Mouse (Mus musculus) midbrain, embryonic 14.5 days (tissue): ENCODE measurements around the gene Lpin2. TPM values are rescaled to one million over a fixed set of nuclear protein-coding genes. Genes with fewer than 3 reads are reported as not detected.

ENCODE experiments used
- ATAC-seq: fragments of 200-750 bp; cut with Nextera tagmentation; 2 replicates; pipeline ENCODE4 v1.8.0; 2017; ENCODE audit warnings: moderate number of reproducible peaks, moderate library complexity; ENCODE audit not compliant: low FRiP score, low TSS enrichment
- DNase-seq: peaks from one replicate; pipeline ENCODE4 v3.0.0-alpha.2; 2015
- H3K27ac ChIP-seq: fragments of 300-500 bp; sonication (generic); replicated peaks from 2 replicates; pipeline ENCODE4 v1.5.1; 2014; ENCODE audit warnings: mild to moderate bottlenecking, low read depth, low read length, moderate library complexity
- H3K27me3 ChIP-seq: fragments of 300-500 bp; sonication (generic); 2 replicates; pipeline ENCODE4 v1.6.1; 2014; ENCODE audit warnings: low read length, control low read depth, mixed read lengths; ENCODE audit not compliant: control insufficient read depth, insufficient read depth
- H3K36me3 ChIP-seq: fragments of 300-500 bp; sonication (generic); 2 replicates; pipeline ENCODE4 v1.6.1; 2014; ENCODE audit warnings: low read length, control low read depth; ENCODE audit not compliant: control insufficient read depth, insufficient read depth
- H3K4me1 ChIP-seq: fragments of 300-500 bp; sonication (generic); 2 replicates; pipeline ENCODE4 v1.6.1; 2014; ENCODE audit warnings: mild to moderate bottlenecking, antibody characterized with exemption, low read length, control low read depth; ENCODE audit not compliant: control insufficient read depth, insufficient read depth
- H3K4me2 ChIP-seq: fragments of 300-500 bp; sonication (generic); 2 replicates; pipeline ENCODE4 v1.6.1; 2014; ENCODE audit warnings: mild to moderate bottlenecking, low read length, moderate library complexity
- H3K4me3 ChIP-seq: fragments of 300-500 bp; sonication (generic); replicated peaks from 2 replicates; pipeline ENCODE4 v1.5.1; 2014; ENCODE audit warnings: low read depth, low read length
- H3K9ac ChIP-seq: fragments of 300-500 bp; sonication (generic); replicated peaks from 2 replicates; pipeline ENCODE4 v1.6.1; 2014; ENCODE audit warnings: mild to moderate bottlenecking, low read length, moderate library complexity
- H3K9me3 ChIP-seq: fragments of 300-500 bp; sonication (generic); 2 replicates; pipeline ENCODE4 v1.6.1; 2016; ENCODE audit warnings: low read length, control low read depth, mixed read lengths; ENCODE audit not compliant: control insufficient read depth
- WGBS: fragments of 180-500 bp; shearing (Covaris S2); extraction: QIAGEN DNeasy Blood & Tissue Kit; methylation state at CpG from one replicate; pipeline ENCODE4 v1.1.7; 2014; 5-methylcytosine and 5-hydroxymethylcytosine counted together
- polyA plus RNA-seq: library from polyadenylated mRNA; unstranded; fragments of >200 nt; fragmentation: Nextera tagmentation; extraction: Ambion mirVana; gene quantifications from 2 replicates; pipeline ENCODE4 v1.2.1, GENCODE M21; 2014

Gene Lpin2
- polyA plus RNA-seq, 1 experiment from 2014 or later: 42.9 TPM

DNA sequence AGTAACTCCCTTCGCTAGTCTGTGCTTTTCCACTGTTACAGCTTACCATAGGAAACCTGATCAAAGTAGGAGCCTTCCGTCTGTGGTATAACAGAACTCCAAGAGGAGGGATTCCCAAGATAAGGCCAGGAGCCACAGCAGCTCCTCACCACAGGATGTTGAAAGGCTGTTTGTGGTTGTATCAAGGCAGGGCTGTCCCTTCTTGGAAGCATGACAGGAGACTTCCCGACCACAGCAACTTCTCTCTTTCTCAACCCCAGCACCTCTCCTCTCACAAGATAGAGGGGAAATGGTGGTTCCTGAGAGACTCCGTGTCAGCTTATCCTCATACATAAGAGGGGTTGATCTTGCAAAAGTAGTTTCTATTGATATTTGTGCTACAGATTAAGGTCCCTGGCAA is 82.4 kb downstream of the Lpin2 start:
- H3K9ac ChIP-seq: no peak overlapping the region
- no peaks in the 10 kb centered on the region for H3K4me1 ChIP-seq
- ATAC-seq: no peak
- H3K4me2 ChIP-seq: no peak overlapping the region
- no peak overlapping the region for H3K27ac ChIP-seq
- no peaks in the 10 kb centered on the region for H3K9me3 ChIP-seq
- WGBS: 77% methylated on average over 4 of the region's 4 CpGs
- H3K36me3 ChIP-seq: no peaks in the 10 kb centered on the region
- no peak for DNase-seq
- no peaks in the 10 kb centered on the region for H3K27me3 ChIP-seq
- H3K4me3 ChIP-seq: no peak overlapping the region

DNA sequence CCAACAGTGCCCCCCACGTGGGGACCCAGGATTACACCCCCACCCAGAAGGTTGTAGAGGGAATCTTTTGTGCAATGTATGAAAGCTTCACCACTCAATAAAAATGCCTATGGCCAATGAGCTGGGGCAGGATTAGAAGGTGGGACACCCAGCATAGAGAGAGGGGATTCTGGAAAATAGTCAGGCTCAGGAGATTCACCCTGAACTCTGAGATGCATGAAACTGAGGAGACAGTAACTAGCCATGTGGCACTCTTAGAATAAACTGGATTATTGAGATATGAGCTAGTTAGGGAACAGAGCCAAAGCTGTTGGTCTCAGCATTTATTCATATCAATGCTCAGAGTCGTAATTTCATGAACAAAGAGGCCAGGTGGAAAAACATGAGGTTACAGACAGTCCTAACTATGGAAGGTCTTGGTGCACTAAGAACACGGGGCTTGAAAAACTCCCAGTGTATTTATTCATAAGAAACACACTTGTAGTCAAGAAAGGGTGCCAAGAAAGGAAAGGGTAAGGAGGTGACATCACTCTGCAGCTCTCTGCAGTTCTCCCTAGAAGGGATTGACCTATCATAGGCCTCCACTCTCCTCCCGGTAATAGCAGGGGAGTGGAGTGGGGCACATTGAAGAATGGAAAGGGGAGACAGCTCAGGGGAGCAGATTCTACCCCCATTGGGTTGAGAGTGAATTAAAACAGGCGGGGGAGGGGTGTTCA is 83.1 kb downstream of the Lpin2 start:
- DNase-seq (no peak), ATAC-seq (no peak)
- no peaks in the 10 kb centered on the region for H3K4me1 ChIP-seq
- no peaks in the 10 kb centered on the region for H3K27me3 ChIP-seq
- H3K9ac ChIP-seq: no peak overlapping the region
- no peak overlapping the region for H3K4me3 ChIP-seq
- 75% methylated on average over 5 of the region's 5 CpGs for WGBS
- no peaks in the 10 kb centered on the region for H3K36me3 ChIP-seq
- no peak overlapping the region for H3K27ac ChIP-seq
- H3K4me2 ChIP-seq: no peak overlapping the region
- no peaks in the 10 kb centered on the region for H3K9me3 ChIP-seq

DNA sequence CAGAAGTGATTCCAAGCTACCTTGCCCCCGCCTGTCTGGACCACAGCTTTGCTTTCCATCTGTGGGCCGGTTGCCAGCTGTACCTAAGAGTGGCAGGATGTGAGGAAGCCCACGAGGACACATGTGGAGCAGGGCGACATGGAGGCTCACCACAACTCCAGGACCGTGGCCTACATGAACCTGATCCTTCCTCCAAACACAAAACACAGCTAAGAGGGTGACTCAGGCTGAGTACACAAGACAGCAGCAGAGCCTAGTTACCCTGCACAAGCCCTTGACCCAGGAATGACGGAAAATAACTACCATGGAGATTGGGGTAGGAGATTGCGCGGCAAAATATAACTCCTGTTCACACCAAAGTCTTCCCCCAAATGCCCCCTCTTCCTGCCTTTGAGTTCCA is 85.0 kb downstream of the Lpin2 start:
- Histone ChIP-seq H3K4me1 (no peaks in the 10 kb centered on the region), H3K27ac (no peak overlapping the region), H3K9me3 (no peaks in the 10 kb centered on the region), H3K36me3 (no peaks in the 10 kb centered on the region), H3K4me2 (no peak overlapping the region), H3K9ac (no peak overlapping the region), H3K27me3 (no peaks in the 10 kb centered on the region), H3K4me3 (no peak overlapping the region)
- DNase-seq: no peak
- no peak for ATAC-seq
- WGBS: 93% methylated on average over 8 of the region's 8 CpGs

DNA sequence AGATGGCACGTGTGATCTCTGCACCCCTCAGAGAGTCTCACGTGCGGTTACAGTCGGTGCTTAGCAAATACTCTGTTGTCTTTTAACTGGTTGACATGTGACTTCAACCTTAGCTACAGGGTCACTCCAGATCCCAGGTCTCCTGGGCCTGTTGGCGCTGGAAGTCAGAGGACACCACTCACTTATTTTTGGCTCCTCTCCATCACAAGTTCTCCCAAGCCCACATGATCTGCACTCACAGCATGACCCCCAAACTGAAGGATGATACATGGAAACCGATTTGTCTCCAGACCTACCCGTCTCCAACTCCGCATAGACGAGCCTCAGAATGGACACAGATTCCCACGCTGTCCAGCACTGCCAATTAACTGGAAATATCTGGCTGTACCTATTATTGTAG is 85.8 kb downstream of the Lpin2 start:
- Histone ChIP-seq H3K9me3 (no peaks in the 10 kb centered on the region), H3K27ac (no peak overlapping the region), H3K4me3 (no peak overlapping the region), H3K4me1 (no peaks in the 10 kb centered on the region), H3K27me3 (no peaks in the 10 kb centered on the region), H3K4me2 (no peak overlapping the region), H3K36me3 (no peaks in the 10 kb centered on the region), H3K9ac (no peak overlapping the region)
- 87% methylated on average over 10 of the region's 10 CpGs for WGBS
- ATAC-seq (no peak), DNase-seq (no peak)

- no peak for DNase-seq
- 91% methylated on average over 3 of the region's 3 CpGs for WGBS
- Histone ChIP-seq H3K9ac (no peak overlapping the region), H3K36me3 (no peaks in the 10 kb centered on the region), H3K4me1 (no peaks in the 10 kb centered on the region), H3K4me3 (no peak overlapping the region), H3K27ac (no peak overlapping the region), H3K9me3 (no peaks in the 10 kb centered on the region), H3K27me3 (no peaks in the 10 kb centered on the region), H3K4me2 (no peak overlapping the region)
- ATAC-seq: no peak
Measured at GRCm38 (mm10) chr17:71268599-71268998, 86.2 kb downstream of the Lpin2 start.

DNA sequence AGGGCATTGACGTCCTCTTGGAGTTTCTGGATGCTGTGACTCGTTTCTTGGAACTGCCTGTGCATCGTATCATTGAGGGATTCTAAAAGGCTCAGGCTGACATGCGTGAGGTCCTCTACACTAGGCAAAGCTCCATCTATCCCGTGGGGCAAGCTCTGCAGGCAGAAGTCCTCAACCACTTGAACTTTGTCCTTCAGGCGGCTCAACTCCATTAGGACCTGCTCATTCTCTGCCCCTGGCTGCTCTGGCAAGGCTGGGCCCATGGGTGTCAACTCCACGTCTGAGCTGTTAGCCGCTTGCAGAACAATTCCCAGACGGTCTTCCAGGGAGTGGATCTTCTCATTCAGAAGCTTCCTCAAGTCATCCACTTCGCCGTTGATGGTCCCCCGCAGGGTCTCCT is 91.5 kb downstream of the Lpin2 start:
- no peaks in the 10 kb centered on the region for H3K4me1 ChIP-seq
- H3K27ac ChIP-seq: no peak overlapping the region
- no peak overlapping the region for H3K9ac ChIP-seq
- 95% methylated on average over 12 of the region's 12 CpGs for WGBS
- H3K4me3 ChIP-seq: no peak overlapping the region
- no peaks in the 10 kb centered on the region for H3K36me3 ChIP-seq
- DNase-seq (no peak), ATAC-seq (no peak)
- H3K9me3 ChIP-seq: no peaks in the 10 kb centered on the region
- H3K4me2 ChIP-seq: no peak overlapping the region
- no peaks in the 10 kb centered on the region for H3K27me3 ChIP-seq

- 93% methylated on average over 10 of the region's 10 CpGs for WGBS
Measured at GRCm38 (mm10) chr17:71276771-71277170, 94.4 kb downstream of the Lpin2 start.

GRCm38 (mm10) chr17:71277701-71278491 is 95.5 kb downstream of the Lpin2 start:
- ATAC-seq: no peak
- WGBS: 95% methylated on average over 6 of the region's 6 CpGs
- Histone ChIP-seq H3K4me2 (no peak overlapping the region), H3K9ac (no peak overlapping the region), H3K27ac (no peak overlapping the region), H3K36me3 (no peaks in the 10 kb centered on the region), H3K9me3 (no peaks in the 10 kb centered on the region), H3K4me3 (no peak overlapping the region), H3K27me3 (no peaks in the 10 kb centered on the region), H3K4me1 (no peaks in the 10 kb centered on the region)
- DNase-seq: no peak

More at GRCm38 (mm10) chr17:71276771-71277170, 94.4 kb downstream of the Lpin2 start:
- no peaks in the 10 kb centered on the region for H3K27me3 ChIP-seq
- H3K4me2 ChIP-seq: no peak overlapping the region
- no peak overlapping the region for H3K4me3 ChIP-seq
- no peaks in the 10 kb centered on the region for H3K4me1 ChIP-seq
- DNase-seq: no peak
- H3K36me3 ChIP-seq: no peaks in the 10 kb centered on the region
- no peak for ATAC-seq
- no peak overlapping the region for H3K9ac ChIP-seq
- H3K27ac ChIP-seq: no peak overlapping the region
- no peaks in the 10 kb centered on the region for H3K9me3 ChIP-seq

DNA sequence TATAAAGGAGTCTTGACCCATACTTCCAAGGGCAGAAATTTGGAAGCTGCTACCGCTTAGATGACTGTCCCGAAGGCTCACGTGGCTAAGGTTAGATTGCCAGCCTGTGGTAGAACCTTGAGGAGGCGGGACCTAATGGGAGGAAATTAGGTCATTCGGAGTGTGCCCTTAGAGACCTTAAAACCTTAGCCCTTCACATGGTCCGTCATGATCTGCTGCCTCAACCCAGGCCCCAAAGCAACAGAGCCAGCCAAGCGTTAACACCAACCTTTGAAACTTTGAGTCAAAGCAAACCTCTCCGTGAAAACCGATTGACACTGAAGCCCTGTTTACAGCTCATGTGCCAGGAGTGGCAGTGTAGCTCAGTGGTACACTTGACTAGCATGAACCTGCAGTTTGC is 100.4 kb downstream of the Lpin2 start:
- Histone ChIP-seq H3K9me3 (no peaks in the 10 kb centered on the region), H3K36me3 (no peaks in the 10 kb centered on the region), H3K4me3 (no peak overlapping the region), H3K27me3 (no peaks in the 10 kb centered on the region), H3K4me1 (no peaks in the 10 kb centered on the region), H3K9ac (no peak overlapping the region), H3K4me2 (no peak overlapping the region), H3K27ac (no peak overlapping the region)
- 87% methylated on average over 9 of the region's 9 CpGs for WGBS
- DNase-seq: no peak
- ATAC-seq: no peak
